Mouse (Mus musculus): Measurements from ENCODE around the gene Znrf3. TPM values are rescaled to one million over a fixed set of nuclear protein-coding genes. Genes with fewer than 3 reads are reported as not detected.
"Not testable (repeated sequence)": the region's sequence is repeated elsewhere in the genome, so short reads cannot be mapped to it uniquely, and the experiment has no call there.

The Znrf3 gene
- total RNA-seq (2021): 10 to 100 TPM; 21.4 to 22.6 TPM
- long read RNA-seq, experiment 1, full-length matches to known transcripts: 1 of 8 reads
- long read RNA-seq, experiment 1, partial matches to known transcripts: 5 of 8 reads
- long read RNA-seq, experiment 1, other reads (novel, unspliced or antisense): 2 of 8 reads
- long read RNA-seq, experiment 2, full-length matches to known transcripts: 2 of 11 reads
- long read RNA-seq, experiment 2, partial matches to known transcripts: 7 of 11 reads
- long read RNA-seq, experiment 2, other reads (novel, unspliced or antisense): 2 of 11 reads

DNA sequence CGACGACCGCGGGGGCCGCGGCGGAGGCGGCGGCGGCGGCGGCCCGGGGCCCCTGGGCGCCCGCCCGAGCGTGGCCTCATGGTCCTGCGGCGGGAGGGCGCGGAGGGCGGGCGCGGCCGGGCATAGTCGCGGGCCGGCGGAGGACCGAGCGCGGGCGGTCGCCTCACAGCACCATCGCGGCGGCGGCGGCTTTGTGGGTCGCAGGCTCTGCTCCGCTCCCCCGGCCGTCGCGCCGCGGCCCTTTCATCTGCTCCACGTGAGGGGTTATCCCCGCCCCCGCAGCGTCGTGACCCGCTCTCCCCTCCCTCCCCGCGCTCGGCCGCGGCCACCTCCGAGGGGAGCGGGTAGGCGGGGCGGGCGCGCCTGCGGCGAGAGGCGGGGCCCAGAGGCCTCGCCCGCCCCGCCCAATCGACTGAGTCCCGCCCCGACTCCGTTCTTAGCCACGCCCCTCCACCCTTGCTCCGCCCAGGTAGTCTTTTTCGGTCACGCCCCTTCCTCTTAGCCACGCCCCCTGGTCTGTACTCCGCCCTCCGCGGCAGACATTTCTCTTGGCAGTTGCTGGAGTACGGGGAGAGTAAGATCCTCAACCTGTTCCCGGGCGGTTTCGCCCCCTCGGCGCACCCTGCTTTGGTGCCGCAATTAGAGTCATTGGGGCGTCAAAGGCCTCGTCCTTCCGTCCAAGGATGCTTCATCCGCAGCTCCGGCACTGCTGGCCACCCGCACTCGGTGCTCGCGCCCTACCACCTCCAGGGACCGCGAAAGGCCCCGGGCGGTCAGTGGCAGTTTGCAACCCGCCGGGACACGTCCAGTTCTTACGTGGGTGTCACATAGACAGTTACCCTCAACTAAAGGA is at the start of gene Znrf3:
Znrf3 (minus strand) TSS at position 249 of the 853 bp plus-strand sequence.
- peak; percentile 95 for DNase-seq (ENCODE audit: low spot score in 2 of 2)

GRCm38 (mm10) chr11:5493869-5494268 is 49.2 kb upstream of the Znrf3 start:
- no peak for DNase-seq (ENCODE audit: low spot score in 2 of 2)

- no peak for DNase-seq (ENCODE audit: low spot score in 2 of 2)
Measured at GRCm38 (mm10) chr11:5491912-5492311, 47.3 kb upstream of the Znrf3 start.

GRCm38 (mm10) chr11:5490989-5491656 is 46.5 kb upstream of the Znrf3 start:
- no peak for DNase-seq (ENCODE audit: low spot score in 2 of 2)

GRCm38 (mm10) chr11:5489433-5489832 is 44.8 kb upstream of the Znrf3 start:
- not testable (repeated sequence) for DNase-seq (ENCODE audit: low spot score in 2 of 2)

DNA sequence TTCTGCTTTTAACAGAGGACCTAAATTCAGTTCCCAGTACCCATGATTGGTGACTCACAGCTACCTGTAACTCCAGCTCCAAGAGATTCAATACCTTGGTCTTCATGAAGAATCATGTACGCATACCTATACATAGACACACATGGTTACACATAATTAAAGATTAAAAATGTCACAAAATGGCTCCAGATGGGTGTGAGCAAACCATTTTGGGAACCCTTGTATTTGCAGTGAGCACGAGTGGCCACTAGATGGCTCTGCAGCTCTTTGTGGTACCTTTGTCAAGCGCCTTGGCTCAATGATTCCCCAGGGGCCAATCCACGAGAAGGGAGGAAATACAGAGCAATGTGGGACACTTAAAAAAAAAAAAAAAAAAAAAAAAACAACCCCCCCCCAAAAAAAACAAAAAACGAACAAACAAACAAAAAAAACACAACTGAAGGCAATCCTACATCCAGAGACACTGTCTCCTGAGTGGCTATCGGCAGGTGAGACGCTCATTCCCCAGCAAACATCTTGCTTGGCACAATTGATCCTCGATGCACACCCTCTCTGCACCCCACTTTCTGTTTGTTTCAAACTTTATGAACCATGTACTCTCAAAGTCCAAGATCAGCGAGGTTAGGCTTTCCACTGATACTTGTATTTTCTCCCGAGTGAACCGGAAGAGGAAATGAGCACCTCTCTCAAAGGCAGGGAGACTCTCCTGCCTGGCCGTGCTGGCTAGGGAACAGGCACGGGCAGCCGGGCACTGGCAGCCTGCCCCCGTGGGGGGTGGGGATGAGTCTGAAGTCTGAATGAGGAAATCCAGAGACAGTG is 40.8 kb upstream of the Znrf3 start:
- peak; percentile 55 to 82 for DNase-seq (ENCODE audit: low spot score in 2 of 2)

- DNase-seq (ENCODE audit: low spot score in 2 of 2): peak in 1 of 2 experiments; percentile 6
Measured at GRCm38 (mm10) chr11:5482581-5482980, 37.9 kb upstream of the Znrf3 start.

DNA sequence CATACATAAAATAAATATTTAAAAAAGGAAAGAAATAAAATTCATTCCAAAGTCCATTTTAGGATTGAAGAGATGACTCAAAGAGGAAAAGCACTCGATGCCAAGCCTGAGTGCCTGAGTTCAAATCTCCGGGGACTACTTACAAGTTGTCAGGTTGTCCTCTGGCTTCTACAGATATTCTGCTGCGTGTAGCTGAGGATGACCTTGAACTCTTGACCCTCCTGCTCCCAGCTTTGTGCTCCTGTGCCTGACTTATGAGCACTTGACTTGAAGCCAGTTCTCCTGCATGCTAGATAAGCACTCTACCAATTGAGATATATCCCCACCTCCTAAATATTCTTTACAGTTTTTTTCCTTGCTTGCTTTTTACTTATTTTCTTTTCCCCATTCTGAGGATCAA is 34.2 kb upstream of the Znrf3 start:
- no peak for DNase-seq (ENCODE audit: low spot score in 2 of 2)

- no peak for DNase-seq (ENCODE audit: low spot score in 2 of 2)
Measured at GRCm38 (mm10) chr11:5478193-5478592, 33.5 kb upstream of the Znrf3 start.

GRCm38 (mm10) chr11:5476806-5477205 is 32.2 kb upstream of the Znrf3 start:
- no peak for DNase-seq (ENCODE audit: low spot score in 2 of 2)

GRCm38 (mm10) chr11:5475556-5476118 is 31.0 kb upstream of the Znrf3 start:
- DNase-seq (ENCODE audit: low spot score in 2 of 2): not testable (repeated sequence)

DNA sequence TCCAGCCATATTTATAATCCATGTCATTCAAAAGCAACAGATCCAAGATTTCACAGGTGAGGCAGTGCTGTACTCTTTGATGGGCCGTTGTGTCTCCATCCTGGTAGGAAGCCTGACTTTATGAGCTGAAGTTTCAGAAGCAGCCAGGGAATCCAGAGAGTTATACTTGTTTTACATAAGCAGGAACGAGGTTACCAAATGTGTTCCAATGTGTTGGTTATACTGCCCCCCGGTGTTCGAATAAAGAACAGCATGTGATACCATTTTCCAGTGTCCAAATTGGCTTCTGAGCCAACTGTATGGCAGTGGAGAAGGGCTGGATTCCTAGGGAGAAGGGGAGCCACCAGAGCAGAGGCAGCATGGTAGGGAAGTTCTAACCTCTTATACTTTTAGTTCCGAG is 29.5 kb upstream of the Znrf3 start:
- DNase-seq (ENCODE audit: low spot score in 2 of 2): peak; percentile 38 to 52

GRCm38 (mm10) chr11:5470055-5470454 is 25.4 kb upstream of the Znrf3 start:
- no peak for DNase-seq (ENCODE audit: low spot score in 2 of 2)

GRCm38 (mm10) chr11:5469084-5469483 is 24.4 kb upstream of the Znrf3 start:
- peak in 1 of 2 experiments; percentile 22 for DNase-seq (ENCODE audit: low spot score in 2 of 2)

DNA sequence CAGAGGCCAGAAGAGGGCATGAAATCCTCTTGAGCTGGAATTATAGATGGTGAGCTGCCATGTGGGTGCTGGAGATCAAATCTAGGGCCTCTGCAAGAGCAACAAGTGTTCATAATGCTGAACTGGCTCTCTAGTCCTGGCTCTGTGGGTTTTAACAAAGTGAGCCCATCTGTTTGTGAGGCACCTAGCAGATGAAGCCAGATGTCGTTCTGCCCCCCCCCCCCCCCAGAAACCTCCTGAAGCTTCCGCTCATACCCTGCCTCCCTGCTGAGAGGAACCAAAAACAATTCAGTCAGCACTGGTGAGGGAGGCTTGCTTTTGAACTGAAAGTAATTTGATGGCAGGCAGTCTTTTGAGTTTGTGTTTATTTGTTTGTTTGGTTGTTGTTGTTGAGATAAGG is 23.8 kb upstream of the Znrf3 start:
- DNase-seq (ENCODE audit: low spot score in 2 of 2): no peak

DNA sequence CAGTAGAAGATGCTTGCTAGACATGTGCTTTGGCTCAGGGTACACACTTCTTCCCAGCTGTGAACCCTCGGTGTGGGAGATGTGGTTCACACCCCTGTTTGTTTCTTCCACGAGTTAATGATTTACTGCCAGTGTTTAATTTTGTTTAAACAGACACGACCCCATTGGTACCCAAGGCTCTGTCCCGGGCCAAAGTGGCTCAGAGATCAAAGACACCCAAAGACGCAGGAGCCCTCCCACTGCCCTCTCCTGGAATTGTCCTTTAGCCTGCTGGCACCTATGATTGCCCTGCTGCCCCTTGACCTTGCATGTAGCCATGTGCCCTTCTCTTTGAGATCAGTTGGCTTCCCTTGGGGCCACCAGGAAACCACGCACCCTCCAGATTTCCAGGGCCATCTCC is 7.3 kb upstream of the Znrf3 start:
- DNase-seq (ENCODE audit: low spot score in 2 of 2): no peak

- no peak for DNase-seq (ENCODE audit: low spot score in 2 of 2)
Measured at GRCm38 (mm10) chr11:5451341-5451740, 6.7 kb upstream of the Znrf3 start.

- DNase-seq (ENCODE audit: low spot score in 2 of 2): no peak
Measured at GRCm38 (mm10) chr11:5450701-5451100, 6.1 kb upstream of the Znrf3 start.

GRCm38 (mm10) chr11:5445452-5445953 is 856 bp upstream of the Znrf3 start:
- no peak for DNase-seq (ENCODE audit: low spot score in 2 of 2)

- peak; percentile 28 to 49 for DNase-seq (ENCODE audit: low spot score in 2 of 2)
Measured at GRCm38 (mm10) chr11:5444234-5444598, 431 bp downstream of the Znrf3 start.
